Mouse (Mus musculus): ENCODE data around the gene Polr2e.

- TF ChIP-seq ZC3H11A (IDR thresholded peaks at IDR 0.05; ENCODE audit: low read depth, low read length) = no peak
- no peak; the same call in 1 of the 2 replicates for TF ChIP-seq POLR2A (IDR thresholded peaks at IDR 0.05; ENCODE audit: low read depth, low read length)
- TF ChIP-seq CTCF (conservative IDR thresholded peaks at IDR 0.05 in 1 of 2, IDR thresholded peaks at IDR 0.05 in 1 of 2; ENCODE audit: low read depth in 2 of 2, low read length in 2 of 2) = no peak
These were observed 17.5 kb upstream of the Polr2e start for GRCm38 (mm10) chr10:80056976-80057682.
